Mouse (Mus musculus): ENCODE data around the gene Clec4b2.
"Not testable (repeated sequence)": the region's sequence is repeated elsewhere in the genome, so short reads cannot be mapped to it uniquely, and the experiment has no call there.

Clec4b2 gene

DNA sequence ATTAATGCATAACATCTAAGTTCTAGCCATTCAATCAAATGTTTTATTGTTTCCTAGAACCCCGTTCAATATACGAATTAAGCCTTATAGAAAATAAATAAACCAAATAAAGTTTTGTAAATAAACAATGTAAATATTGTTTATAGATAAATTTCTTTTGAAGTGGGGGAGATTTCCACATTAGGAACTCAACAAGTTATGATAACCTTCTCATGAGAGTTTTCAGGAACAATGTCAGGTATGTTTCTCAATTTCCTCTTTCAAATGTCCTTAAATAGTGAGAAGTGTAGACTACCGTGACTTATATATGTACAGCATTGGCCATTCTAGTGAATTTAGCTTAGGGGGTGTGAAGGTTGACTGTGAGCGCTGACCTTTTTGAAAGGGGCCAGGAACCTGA is at the start of gene Clec4b2:
TSS of gene Clec4b2 (plus strand) at position 301 of the 400 bp plus-strand sequence.
- no peak for DNase-seq

DNA sequence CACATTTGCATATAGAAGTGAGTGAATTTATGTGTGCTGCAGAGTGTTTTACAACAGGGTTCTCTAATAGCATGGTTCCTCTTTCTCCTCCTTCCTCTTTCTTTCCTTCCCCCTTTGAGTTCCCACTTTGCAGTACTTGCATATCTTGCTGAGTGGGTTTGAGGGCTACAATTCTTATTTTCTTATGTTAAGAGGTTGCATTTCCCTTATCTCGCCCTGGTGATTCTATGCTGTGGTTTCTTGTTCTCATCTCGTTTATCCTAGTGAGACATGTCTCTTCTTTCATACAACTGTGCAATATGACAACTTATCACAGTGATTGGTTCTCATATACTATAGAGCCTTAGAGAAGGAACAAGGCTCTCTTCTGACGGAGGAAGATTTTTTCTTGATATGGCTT is 49.5 kb upstream of the Clec4b2 start:
- no peak for DNase-seq

DNA sequence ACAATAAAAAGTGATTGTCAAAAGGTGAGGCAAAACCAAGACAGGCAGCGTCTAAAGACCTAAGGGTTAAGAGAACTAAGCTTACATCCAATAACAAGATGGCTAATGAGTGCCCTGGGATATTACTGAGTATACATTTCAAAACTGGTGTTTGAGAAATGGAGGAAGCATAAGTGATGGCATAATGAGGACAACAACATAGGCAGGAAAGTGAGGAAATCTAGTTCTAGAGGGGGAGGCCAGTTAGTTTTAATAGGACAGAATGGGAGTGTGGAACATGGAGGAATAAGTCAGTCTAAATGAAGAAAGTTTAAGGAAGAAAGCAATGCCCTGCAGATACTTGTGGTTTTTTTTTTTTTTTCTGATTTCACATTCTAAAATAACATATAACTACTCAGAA is 45.5 kb upstream of the Clec4b2 start:
- no peak for DNase-seq

- not testable (repeated sequence) for DNase-seq
Measured at GRCm38 (mm10) chr6:123137766-123138526, 34.7 kb upstream of the Clec4b2 start.

DNA sequence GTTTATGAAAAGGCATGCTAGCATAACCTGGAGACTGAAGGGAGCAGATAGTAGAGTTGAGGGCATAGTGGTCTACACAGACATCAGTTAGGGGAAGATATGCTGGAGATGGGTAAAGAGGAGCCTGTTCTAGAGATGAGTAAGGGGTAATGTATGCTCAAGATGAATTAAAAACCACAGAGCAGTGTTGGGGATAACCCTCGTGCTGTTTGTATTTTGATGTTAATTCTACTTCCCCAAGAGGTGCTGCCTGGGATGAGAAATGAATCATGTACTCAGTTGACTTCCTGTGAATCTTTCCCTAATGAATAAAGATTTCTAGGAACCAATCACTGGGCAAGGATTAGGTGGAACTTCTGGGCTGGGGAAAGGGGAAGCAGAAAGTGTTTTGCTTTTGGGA is 2.6 kb upstream of the Clec4b2 start:
- no peak for DNase-seq

GRCm38 (mm10) chr6:123171040-123171439 is 1.7 kb upstream of the Clec4b2 start:
- no peak for DNase-seq

- DNase-seq, result no peak
Measured at GRCm38 (mm10) chr6:123175549-123175948, 2.9 kb downstream of the Clec4b2 start.

DNA sequence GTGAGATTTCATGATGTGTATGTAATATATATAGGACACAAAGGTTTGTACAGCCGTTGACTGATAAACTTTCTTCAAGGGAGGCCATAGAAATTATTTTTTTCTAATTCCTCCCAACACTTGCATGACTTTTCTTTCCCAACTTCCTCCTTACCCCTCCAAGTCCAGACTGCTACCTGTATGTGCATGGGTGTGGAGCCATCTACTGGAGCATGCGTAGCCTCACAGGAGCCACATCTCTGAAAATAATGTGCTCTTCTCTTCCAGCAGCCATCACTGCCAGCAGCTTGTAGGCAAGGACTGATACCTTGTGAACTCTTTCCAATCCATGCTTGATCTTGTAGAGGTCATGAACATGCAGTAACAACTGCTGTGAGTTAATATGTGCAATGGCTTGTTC is 12.2 kb downstream of the Clec4b2 start:
- not testable (repeated sequence) for DNase-seq

DNA sequence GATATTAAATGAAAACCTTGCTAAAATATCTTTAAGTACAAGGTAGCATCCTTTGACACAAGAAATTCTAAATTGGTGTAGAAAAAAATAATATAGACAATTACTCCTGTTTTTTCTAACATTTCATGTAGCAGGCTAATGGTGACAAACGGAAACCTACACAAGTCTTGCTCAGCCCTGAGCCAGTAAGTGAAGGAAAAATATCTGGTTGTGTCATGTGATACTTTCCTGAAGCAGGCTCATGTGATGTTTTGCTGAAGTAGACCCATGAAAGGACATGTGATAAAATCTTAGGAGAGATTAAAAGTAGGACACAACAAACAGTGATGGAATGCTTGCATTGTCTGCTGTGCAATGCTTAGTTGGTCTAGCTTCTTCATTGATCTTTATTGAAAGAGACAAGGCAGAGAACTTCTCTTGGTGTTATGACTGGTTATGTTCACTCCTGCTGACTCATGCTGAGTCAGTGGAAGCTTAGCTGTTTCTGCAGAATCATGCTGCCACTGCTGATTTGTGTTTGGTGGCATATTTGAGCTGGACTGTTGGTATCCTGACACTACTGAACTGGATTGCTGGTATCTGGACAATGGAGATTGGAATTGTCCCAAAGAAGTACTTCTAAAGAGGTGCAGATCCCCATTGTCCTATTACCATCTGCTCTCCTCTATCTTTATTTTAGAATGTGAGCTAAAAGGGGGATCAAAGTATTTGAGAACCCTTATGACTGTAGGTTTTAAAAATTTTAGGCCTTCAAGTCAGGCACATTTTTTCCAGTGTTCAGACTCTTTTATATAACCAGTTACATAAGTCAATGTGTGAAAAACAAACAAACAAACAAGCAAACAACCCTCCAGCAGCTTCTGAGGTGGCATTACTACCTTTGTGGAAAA is 34.7 kb downstream of the Clec4b2 start:
- DNase-seq, result peak; percentile 74

GRCm38 (mm10) chr6:123208077-123208439 is 35.4 kb downstream of the Clec4b2 start:
- DNase-seq, result not testable (repeated sequence)

GRCm38 (mm10) chr6:123211726-123212125 is 39.0 kb downstream of the Clec4b2 start:
- no peak for DNase-seq

- DNase-seq, result no peak
Measured at GRCm38 (mm10) chr6:123227519-123228166, 55.0 kb downstream of the Clec4b2 start.

GRCm38 (mm10) chr6:123229644-123230043 is 57.0 kb downstream of the Clec4b2 start, which contains the start of gene Clec4n:
Clec4n (plus strand) TSS chr6:123229843.
- no peak for DNase-seq

GRCm38 (mm10) chr6:123231149-123231548 is 58.5 kb downstream of the Clec4b2 start:
- DNase-seq, result no peak

DNA sequence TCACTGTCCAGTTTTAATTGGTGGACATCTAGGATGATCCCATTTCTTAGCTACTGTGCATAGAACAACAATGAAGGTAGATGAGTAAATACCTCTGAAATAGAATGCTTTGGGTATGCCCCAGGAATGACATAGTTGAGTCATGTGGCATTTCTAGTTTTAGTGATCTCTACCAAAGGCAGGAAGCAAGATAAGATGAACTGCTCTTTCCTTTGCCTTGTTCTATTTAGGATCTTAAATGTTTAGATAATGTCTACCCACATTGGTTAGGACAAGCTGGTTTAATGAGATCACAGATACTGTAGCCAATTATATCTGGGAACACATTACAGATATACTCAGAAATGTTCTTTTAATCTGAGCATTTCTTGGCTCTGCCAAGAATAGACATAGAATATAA is 64.9 kb downstream of the Clec4b2 start:
- DNase-seq, result no peak

- DNase-seq, result no peak
Measured at GRCm38 (mm10) chr6:123244201-123244600, 71.5 kb downstream of the Clec4b2 start.

DNA sequence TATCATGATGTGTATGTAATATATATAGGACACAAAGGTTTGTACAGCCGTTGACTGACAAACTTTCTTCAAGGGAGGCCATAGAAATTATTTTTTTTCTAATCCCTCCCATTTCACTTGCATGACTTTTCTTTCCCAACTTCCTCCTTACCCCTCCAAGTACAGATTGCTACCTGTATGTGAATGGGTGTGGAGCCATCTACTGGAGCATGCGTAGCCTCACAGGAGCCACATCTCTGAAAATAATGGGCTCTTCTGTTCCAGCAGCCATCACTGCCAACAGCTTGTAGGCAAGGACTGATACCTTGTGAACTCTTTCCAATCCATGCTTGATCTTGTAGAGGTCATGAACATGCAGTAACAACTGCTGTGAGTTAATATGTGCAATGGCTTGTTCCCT is 76.2 kb downstream of the Clec4b2 start:
- DNase-seq, result not testable (repeated sequence)

DNA sequence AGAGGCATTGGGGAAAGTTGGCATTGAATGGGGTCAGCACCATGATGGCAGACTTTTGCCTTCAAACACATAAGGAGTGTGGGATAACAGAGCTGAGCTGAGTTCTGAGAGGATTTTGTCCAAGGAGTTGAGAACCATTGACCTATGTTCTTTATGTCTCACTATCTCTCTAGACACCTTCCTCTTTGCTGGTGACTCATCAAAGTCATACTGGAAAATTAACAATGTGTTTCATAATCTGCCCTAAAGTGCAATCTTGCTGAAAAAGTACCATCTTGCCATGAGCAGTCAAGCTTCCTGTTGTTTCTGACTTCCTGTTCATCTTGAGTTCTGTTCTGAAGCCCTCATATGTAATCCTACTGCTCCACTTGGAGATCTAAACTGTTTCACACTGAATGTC is 80.0 kb downstream of the Clec4b2 start:
- DNase-seq, result no peak

All from liver (tissue).